Mouse (Mus musculus): ENCODE measurements around the gene Scd4. TPM values are rescaled to one million over a fixed set of nuclear protein-coding genes. Genes with fewer than 3 reads are reported as not detected.
A peak's percentile ranks its signal among the peaks of the same experiment; 100 is the strongest.

Gene Scd4
- 0.05 TPM in 1 of 2 replicates, not detected in the other for polyA plus RNA-seq (2015; fragmentation: Nextera tagmentation; extraction: Ambion mirVana)

DNA sequence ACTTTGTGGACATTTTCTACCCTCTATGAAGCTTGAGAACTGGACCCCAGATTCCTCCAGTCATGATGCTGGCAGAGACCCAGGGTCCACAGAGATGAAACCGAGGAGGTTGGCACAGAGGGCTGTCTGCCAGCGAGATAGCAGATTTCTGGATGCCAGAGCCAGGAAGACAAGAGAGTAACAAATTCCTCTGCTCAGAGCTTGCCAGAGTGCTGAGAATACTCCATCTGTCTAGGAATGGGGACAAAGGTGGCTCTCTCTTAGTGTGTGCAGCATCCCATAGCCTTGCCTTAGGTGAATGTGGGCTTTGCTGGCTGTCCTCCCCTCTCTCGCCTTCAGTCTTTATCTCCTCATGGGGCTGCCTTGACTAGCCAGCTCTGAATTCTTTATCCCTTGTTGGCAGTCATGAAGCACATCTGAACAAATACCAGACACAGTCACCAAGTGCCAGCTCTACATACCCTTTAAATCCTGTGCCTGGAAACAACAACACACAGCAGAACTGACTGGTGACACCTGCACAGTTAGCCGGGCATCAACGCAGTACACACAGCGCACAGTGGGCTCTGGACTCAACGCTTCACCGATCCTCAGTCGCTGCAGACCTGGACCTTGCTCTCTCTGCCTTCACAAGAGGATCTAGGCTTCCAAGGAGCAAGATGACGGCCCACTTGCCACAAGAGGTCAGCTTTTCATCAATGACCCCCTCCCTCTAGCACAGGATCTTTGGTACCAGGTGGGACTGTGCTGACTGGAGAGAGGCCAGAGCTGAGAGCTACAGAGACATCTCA lies at the start of gene Scd4:
TSS of gene Scd4 (plus strand) at position 260 of the 791 bp plus-strand sequence.
- Histone ChIP-seq H3K27ac (no peak within 1 kb of the TSS), H3K4me1 (replicated peaks) (no peaks in the 10 kb centered on the region), H3K4me3 (replicated peaks) (no peak within 1 kb of the TSS), H3K27me3 (0 out of 2 replicates have a peak, but pooled peaks cover 6% of the 10 kb centered on the region), H3K9ac (no peak within 1 kb of the TSS), H3K4me2 (no peak within 1 kb of the TSS), H3K9me3 (replicated peaks) (no peaks in the 10 kb centered on the region; the same call in 1 of the 2 replicates), H3K36me3 (no peaks in the 10 kb centered on the region)
- ATAC-seq (ENCODE audit: low read depth) (no peak), DNase-seq (no peak)
- WGBS (ENCODE audit: insufficient replicate concordance), result 79% methylated on average over 10 of the region's 10 CpGs

DNA sequence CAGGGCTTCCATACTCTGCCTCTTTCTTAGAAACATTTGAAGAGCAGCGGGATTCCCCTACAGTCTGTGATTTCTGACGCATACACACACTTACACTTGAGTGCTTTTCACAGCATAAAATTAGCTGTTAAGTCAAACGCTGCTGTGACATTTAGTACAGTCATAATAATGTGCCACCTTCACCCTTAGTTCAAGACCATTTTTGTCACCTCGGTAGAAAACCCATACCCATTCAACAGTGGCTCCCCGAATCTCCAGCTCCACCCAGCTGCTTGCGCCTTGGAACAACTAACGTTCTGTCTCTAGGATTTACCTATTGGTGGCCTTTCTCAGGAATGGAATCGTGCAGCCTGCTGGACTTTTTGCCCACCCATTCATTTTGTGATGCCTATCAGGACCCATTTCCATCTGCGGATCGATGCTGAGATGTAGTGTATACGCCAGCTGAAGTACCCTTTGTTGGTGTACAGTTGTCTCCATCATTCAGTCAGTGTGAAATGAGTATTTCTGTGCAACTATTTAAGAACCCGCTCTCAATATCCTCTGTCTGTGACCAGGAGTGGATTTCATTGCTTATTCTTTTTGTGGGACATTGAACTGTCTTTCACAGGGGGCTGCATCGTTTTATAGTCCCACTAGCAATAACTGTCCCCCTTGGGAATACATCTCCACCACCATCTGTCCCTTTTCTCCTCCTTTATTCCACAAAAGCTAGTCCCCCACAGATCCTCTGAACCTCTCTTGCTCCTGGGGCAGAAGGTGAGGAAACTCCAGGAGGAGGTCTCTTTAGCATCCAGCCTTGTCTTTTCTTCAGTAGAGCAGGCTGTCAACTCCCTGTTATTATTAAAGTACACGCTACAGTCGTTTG lies 49.5 kb upstream of the Scd4 start:
- Histone ChIP-seq H3K9me3 (replicated peaks) (no peaks in the 10 kb centered on the region), H3K9ac (peak overlapping the region; percentile 69), H3K27me3 (no peaks in the 10 kb centered on the region), H3K36me3 (no peaks in the 10 kb centered on the region), H3K4me3 (replicated peaks) (peak overlapping the region; percentile 62), H3K27ac (peak overlapping the region; percentile 92), H3K4me1 (replicated peaks) (peaks cover 90% of the 10 kb centered on the region), H3K4me2 (peak overlapping the region; percentile 86)
- ATAC-seq (ENCODE audit: low read depth) (peak; percentile 6; the same call in 1 of the 2 replicates), DNase-seq (no peak)
- 28% methylated on average over 15 of the region's 15 CpGs for WGBS (ENCODE audit: insufficient replicate concordance)

DNA sequence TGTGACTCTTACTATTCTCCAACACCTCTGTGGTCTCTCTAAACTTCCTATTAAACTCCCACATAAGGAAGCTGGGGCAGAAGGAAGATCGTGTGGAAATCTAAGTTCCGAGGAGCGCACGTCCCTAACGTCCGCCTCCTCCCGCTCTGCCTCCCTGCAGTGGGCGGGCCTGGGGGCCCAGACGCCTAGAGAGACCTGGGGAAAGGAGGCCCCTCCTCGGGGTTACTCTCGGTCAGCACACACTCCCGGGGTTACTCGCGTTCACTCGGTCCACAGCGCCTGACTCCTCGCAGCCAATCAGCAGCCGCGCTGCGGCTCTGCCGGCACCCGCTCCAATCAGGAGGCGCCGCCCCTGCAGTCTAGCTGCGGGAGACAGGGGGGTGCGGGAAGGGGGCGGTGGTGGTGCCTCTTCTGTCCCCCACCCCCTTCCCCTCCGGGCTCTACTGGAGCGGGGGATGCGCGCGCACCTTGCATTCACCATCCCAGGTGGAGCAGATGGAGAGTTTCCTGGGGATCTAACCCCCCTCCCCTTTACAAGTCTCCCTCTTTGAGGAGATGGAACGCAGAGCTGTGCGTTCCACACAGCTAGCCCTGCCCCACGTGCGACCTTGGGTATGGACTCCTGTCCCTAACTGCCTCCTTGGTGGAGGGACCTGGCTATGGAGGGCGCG lies 48.7 kb upstream of the Scd4 start:
- peaks cover 95% of the 10 kb centered on the region for H3K4me1 ChIP-seq (replicated peaks)
- under 1% methylated on average over 38 of the region's 38 CpGs for WGBS (ENCODE audit: insufficient replicate concordance)
- peak overlapping the region; percentile 71 for H3K9ac ChIP-seq

DNA sequence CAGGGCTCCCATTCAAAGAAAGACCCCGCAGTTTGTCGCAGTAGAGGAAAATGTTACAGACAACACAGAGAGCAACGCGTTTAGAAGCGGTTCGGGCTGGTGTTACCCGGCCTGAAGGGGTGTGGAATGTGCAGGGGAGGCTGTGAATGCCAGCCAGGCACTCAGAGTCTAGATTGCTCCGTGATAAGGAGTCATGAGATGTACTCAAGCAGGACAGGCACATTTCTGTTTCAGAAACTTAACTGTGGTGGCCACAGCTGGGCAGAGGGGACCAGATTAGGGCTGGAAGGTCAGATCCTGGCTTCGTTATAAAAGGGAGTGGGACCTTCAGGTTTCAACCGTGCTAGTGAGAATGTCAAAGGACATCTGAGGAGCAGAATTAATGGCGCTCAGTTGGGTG lies 48.2 kb upstream of the Scd4 start:
- H3K36me3 ChIP-seq, result no peaks in the 10 kb centered on the region
- no peaks in the 10 kb centered on the region for H3K27me3 ChIP-seq
- DNase-seq, result peak; percentile 53
- peak overlapping the region; percentile 86 for H3K4me2 ChIP-seq
- peak overlapping the region; percentile 62 for H3K4me3 ChIP-seq (replicated peaks)
- no peaks in the 10 kb centered on the region for H3K9me3 ChIP-seq (replicated peaks)
- peak overlapping the region; percentile 71 for H3K9ac ChIP-seq
- 4% methylated on average over 11 of the region's 11 CpGs for WGBS (ENCODE audit: insufficient replicate concordance)
- peaks cover 92% of the 10 kb centered on the region for H3K4me1 ChIP-seq (replicated peaks)
- ATAC-seq (ENCODE audit: low read depth), result peak; percentile 40
- H3K27ac ChIP-seq, result peak overlapping the region; percentile 92

More for the DNA sequence above, 48.7 kb upstream of the Scd4 start:
- peak overlapping the region; percentile 62 for H3K4me3 ChIP-seq (replicated peaks)
- ATAC-seq (ENCODE audit: low read depth) (peak; percentile 98), DNase-seq (peak; percentile 97)
- H3K27me3 ChIP-seq, result no peaks in the 10 kb centered on the region
- H3K27ac ChIP-seq, result peak overlapping the region; percentile 92
- peak overlapping the region; percentile 86 for H3K4me2 ChIP-seq
- H3K9me3 ChIP-seq (replicated peaks), result no peaks in the 10 kb centered on the region
- no peaks in the 10 kb centered on the region for H3K36me3 ChIP-seq

DNA sequence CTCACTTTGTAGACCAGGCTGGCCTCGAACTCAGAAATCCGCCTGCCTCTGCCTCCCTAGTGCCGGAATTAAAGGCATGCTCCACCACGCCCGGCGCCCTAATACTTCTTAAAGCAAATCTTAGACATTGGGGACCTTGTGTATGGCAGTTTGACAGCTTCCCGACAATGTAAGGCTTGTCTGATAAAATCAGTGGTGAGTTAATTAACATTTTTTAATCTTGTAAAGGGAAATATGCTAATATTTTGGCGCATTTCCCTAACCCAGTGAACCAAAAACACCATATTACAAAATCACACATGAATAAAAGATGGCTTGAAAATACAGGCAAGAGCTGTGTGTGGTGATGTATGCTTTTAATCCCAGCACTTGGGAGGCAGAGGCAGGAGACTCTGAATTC lies 47.3 kb upstream of the Scd4 start:
- no peak for ATAC-seq (ENCODE audit: low read depth)
- H3K36me3 ChIP-seq, result no peaks in the 10 kb centered on the region
- peaks cover 92% of the 10 kb centered on the region for H3K4me1 ChIP-seq (replicated peaks)
- H3K27me3 ChIP-seq, result no peaks in the 10 kb centered on the region
- H3K27ac ChIP-seq, result peak overlapping the region; percentile 92
- H3K9me3 ChIP-seq (replicated peaks), result no peaks in the 10 kb centered on the region
- no peak overlapping the region for H3K4me2 ChIP-seq
- no peak for DNase-seq
- 77% methylated on average over 8 of the region's 8 CpGs for WGBS (ENCODE audit: insufficient replicate concordance)
- no peak overlapping the region for H3K9ac ChIP-seq
- no peak overlapping the region for H3K4me3 ChIP-seq (replicated peaks)

DNA sequence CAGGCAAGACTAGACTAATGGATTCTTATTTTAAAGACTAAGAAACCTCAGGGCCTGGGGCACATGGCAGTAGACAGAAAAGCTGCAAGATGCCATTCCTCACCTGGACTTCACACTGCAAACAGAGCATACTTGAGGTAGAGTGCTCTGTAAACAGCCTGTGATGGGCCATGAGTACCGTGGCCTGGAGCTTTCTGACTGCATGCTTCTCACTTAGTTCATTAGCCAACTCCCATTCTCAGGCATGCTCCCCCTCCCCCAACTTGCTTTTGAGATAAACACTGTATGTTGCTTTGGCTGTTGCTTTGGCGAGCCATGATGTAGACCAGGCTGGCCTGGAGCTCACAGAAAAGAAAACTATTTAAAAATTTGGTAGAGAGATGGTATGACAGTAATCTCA lies 46.8 kb upstream of the Scd4 start:
- Histone ChIP-seq H3K4me2 (peak overlapping the region; percentile 12; the same call in 1 of the 2 replicates), H3K9ac (peak overlapping the region; percentile 36), H3K36me3 (no peaks in the 10 kb centered on the region), H3K27me3 (no peaks in the 10 kb centered on the region), H3K27ac (peak overlapping the region; percentile 92), H3K4me1 (replicated peaks) (peaks cover 88% of the 10 kb centered on the region), H3K9me3 (replicated peaks) (no peaks in the 10 kb centered on the region), H3K4me3 (replicated peaks) (no peak overlapping the region)
- DNase-seq (no peak), ATAC-seq (ENCODE audit: low read depth) (no peak)
- 22% methylated on average over 2 of the region's 2 CpGs for WGBS (ENCODE audit: insufficient replicate concordance)

DNA sequence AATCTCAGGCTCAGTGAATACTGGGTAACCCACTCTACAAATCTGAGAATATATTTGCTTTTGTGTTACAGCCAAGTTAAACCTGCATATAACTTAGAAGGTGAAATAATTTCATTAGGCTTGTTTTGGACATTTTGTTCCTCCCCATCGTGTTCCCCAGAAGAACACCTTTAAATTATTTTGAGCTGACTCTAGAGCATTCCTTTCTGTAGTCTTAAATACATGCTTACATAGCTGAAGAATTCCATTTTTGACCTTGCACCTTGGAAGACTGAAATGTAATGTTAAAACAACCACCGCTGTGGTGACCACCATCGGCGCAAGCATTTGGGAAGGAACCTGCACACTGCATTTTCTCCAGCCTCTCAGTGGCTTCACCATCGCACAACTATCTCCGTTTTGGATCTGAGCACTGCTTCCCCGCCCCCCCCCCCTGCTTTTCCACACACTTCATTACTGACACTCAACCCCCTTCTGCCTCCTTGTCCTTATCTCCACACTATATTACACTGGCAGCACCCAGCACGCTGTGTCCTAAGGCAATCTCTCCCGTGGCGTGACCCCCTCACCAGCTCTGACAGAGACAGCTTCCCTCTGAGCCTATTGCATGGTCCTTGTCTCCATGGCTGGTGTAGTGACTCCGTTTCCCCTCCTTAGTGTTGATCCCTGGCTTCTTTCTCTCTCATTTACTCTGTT lies 45.3 kb upstream of the Scd4 start:
- no peak overlapping the region for H3K4me2 ChIP-seq
- no peak overlapping the region for H3K9ac ChIP-seq
- H3K4me3 ChIP-seq (replicated peaks), result no peak overlapping the region
- H3K27ac ChIP-seq, result peak overlapping the region; percentile 37
- DNase-seq (no peak), ATAC-seq (ENCODE audit: low read depth) (no peak)
- H3K36me3 ChIP-seq, result no peaks in the 10 kb centered on the region
- H3K27me3 ChIP-seq, result no peaks in the 10 kb centered on the region
- WGBS (ENCODE audit: insufficient replicate concordance), result 45% methylated on average over 11 of the region's 11 CpGs
- no peaks in the 10 kb centered on the region for H3K9me3 ChIP-seq (replicated peaks)
- H3K4me1 ChIP-seq (replicated peaks), result peaks cover 88% of the 10 kb centered on the region

DNA sequence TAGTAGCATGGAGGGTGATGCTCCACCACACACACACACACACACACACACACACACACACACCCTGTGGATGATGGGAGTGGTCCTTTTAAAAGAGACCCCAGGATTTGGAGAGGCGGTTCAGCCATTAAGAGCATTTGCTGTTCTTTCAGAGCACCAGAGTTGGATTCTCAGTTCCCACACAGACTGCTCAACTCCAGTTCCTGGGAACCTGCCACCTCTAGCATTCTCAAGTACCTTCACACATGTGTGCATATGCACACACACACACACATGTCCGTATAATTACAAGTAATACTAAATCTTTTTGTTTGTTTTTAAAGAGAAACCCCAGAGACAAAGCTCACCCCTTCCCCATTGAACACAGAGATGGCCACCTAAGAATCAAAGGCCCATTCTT lies 40.8 kb upstream of the Scd4 start:
- H3K4me1 ChIP-seq (replicated peaks), result peaks cover 85% of the 10 kb centered on the region
- H3K9ac ChIP-seq, result peak overlapping the region; percentile 74
- no peak for DNase-seq
- peaks cover 21% of the 10 kb centered on the region for H3K36me3 ChIP-seq
- no peaks in the 10 kb centered on the region for H3K9me3 ChIP-seq (replicated peaks)
- H3K4me2 ChIP-seq, result peak overlapping the region; percentile 83
- H3K27ac ChIP-seq, result peak overlapping the region; percentile 89
- no peak overlapping the region for H3K4me3 ChIP-seq (replicated peaks)
- no peaks in the 10 kb centered on the region for H3K27me3 ChIP-seq
- ATAC-seq (ENCODE audit: low read depth), result no peak
- 77% methylated on average over 2 of the region's 2 CpGs for WGBS (ENCODE audit: insufficient replicate concordance)

DNA sequence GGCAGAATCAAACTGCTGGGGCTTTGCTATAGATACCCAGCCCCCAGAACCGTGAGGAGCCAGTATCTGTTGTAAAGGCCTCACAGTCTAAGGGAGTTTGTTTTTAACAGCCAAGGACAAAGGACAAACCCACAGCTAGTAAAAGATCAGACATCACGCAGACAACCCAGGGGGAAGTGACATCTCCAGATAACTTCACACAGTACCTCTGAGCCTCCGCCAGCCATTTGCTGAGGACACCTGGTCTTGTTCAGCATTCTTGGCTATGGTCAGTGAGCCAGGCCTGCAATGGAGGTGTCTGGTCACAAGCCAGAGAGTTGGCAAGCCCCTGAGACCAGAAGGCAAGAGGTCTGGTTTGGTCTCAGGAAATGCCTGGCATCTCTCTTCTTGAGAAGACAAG lies 40.4 kb upstream of the Scd4 start:
- peak overlapping the region; percentile 83 for H3K4me2 ChIP-seq
- peak overlapping the region; percentile 74 for H3K9ac ChIP-seq
- DNase-seq, result no peak
- peaks cover 85% of the 10 kb centered on the region for H3K4me1 ChIP-seq (replicated peaks)
- H3K36me3 ChIP-seq, result peaks cover 25% of the 10 kb centered on the region
- H3K27ac ChIP-seq, result peak overlapping the region; percentile 89
- no peaks in the 10 kb centered on the region for H3K9me3 ChIP-seq (replicated peaks)
- no peaks in the 10 kb centered on the region for H3K27me3 ChIP-seq
- WGBS (ENCODE audit: insufficient replicate concordance), result 16% methylated on average over 3 of the region's 3 CpGs
- H3K4me3 ChIP-seq (replicated peaks), result peak overlapping the region; percentile 74
- no peak for ATAC-seq (ENCODE audit: low read depth)

DNA sequence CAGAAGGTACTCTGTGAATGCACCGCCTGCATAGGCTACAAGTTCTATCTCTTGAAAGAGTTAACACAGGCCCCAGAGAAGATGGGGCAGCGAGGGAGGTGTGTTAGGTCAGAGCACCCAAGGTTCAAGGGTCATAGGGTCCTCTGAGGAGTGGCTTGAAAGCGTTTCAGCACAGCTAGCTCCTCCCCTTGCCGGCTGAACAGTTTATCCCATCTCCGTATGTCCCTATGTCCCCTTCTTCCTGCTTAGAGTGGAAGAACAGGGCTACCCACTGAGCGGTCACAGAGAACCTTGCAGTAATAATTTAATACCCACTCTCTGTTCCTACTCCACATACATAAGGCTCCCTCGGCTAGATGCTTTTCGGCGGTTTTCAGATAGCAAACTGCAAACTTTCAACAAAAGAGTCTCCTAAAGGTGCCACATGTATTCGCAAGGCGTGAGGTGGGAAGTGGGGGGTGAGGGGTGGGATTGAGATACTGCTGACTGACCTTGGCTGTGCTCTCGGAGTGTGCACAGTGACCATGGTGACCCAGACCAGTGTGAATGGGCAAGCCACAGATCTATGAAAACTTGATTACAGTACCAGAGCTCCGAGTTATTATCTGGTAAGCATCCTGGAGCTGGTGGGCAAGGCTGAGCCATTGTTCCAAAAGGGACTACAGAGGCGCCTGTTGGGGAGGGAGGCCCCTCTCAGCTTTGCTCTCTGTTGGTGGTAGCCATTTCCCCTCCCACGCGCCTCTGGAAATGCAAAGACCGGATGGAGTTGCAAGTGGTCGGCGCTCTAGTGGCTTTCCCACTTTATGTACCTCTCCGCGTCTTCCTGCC lies 39.7 kb upstream of the Scd4 start, which contains the start of gene Scd2:
TSS of gene Scd2 (plus strand) at position 734 of the 828 bp plus-strand sequence.
- peaks cover 85% of the 10 kb centered on the region for H3K4me1 ChIP-seq (replicated peaks)
- H3K4me2 ChIP-seq, result peak within 1 kb of the TSS; percentile 83
- 4% methylated on average over 21 of the region's 21 CpGs for WGBS (ENCODE audit: insufficient replicate concordance)
- H3K36me3 ChIP-seq, result peaks cover 31% of the 10 kb centered on the region
- DNase-seq (peak; percentile 42), ATAC-seq (ENCODE audit: low read depth) (peak; percentile 34)
- no peaks in the 10 kb centered on the region for H3K27me3 ChIP-seq
- no peaks in the 10 kb centered on the region for H3K9me3 ChIP-seq (replicated peaks)
- peak within 1 kb of the TSS; percentile 80 for H3K9ac ChIP-seq
- peak within 1 kb of the TSS; percentile 94 for H3K27ac ChIP-seq
- H3K4me3 ChIP-seq (replicated peaks), result peak within 1 kb of the TSS; percentile 74

Measured in liver, embryonic 13.5 days (tissue).